Mouse (Mus musculus) cerebellum, postnatal 14 days (tissue): ENCODE results near the gene Gm6760.

ENCODE experiments used
- DNase-seq, 2 experiments: peaks; one replicate each; pipeline ENCODE4 v3.0.0; 2021; ENCODE audit warnings: mixed read lengths in 2 of 2

The Gm6760 gene

GRCm38 (mm10) chrX:64152098-64152497 is at the start of gene Gm6760:
Gene Gm6760 (minus strand): TSS chrX:64152198.
- no peak for DNase-seq

- DNase-seq: no peak
Observed at GRCm38 (mm10) chrX:64181246-64181645, 29.2 kb upstream of the Gm6760 start.

- no peak for DNase-seq
Observed at GRCm38 (mm10) chrX:64173248-64173647, 21.2 kb upstream of the Gm6760 start, which contains the start of gene 3830417A13Rik. Gene 3830417A13Rik (plus strand): TSS chrX:64173548.
